Mouse (Mus musculus): ENCODE measurements at regions not wholly inside any gene's neighbourhood (a gene's known extent, or its start where the extent isn't known, plus 50 kb on each side); places are given as distances from the start of the nearest gene placed in this dataset.

GRCm38 (mm10) chr11:56442381-56442780 is 401.6 kb upstream of the Nmur2 start:
- no peaks in the 10 kb centered on the region for H3K36me3 ChIP-seq
- H3K4me3 ChIP-seq: no peak overlapping the region
- ATAC-seq (ENCODE audit: low FRiP score): no peak
- no peaks in the 10 kb centered on the region for H3K27me3 ChIP-seq
- H3K27ac ChIP-seq: no peak overlapping the region
- no peaks in the 10 kb centered on the region for H3K9me3 ChIP-seq (replicated peaks)
- WGBS: 79% methylated on average over 3 of the region's 3 CpGs
- no peak overlapping the region for H3K9ac ChIP-seq
- H3K4me1 ChIP-seq: no peaks in the 10 kb centered on the region
- no peak overlapping the region for H3K4me2 ChIP-seq (replicated peaks)

- Histone ChIP-seq H3K4me2 (replicated peaks) (no peak overlapping the region), H3K27me3 (no peaks in the 10 kb centered on the region), H3K9me3 (replicated peaks) (no peaks in the 10 kb centered on the region), H3K9ac (no peak overlapping the region), H3K4me1 (no peaks in the 10 kb centered on the region), H3K4me3 (no peak overlapping the region), H3K27ac (no peak overlapping the region), H3K36me3 (no peaks in the 10 kb centered on the region)
- WGBS: 38% methylated on average over 2 of the region's 2 CpGs
- ATAC-seq (ENCODE audit: low FRiP score): no peak
These were observed 400.3 kb upstream of the Nmur2 start for GRCm38 (mm10) chr11:56441071-56441470.

GRCm38 (mm10) chr11:56431089-56431488 is 390.3 kb upstream of the Nmur2 start:
- no peaks in the 10 kb centered on the region for H3K9me3 ChIP-seq (replicated peaks)
- H3K27me3 ChIP-seq: no peaks in the 10 kb centered on the region
- H3K36me3 ChIP-seq: no peaks in the 10 kb centered on the region
- H3K4me1 ChIP-seq: no peaks in the 10 kb centered on the region
- no peak overlapping the region for H3K9ac ChIP-seq
- H3K4me2 ChIP-seq (replicated peaks): no peak overlapping the region
- H3K4me3 ChIP-seq: no peak overlapping the region
- no peak for ATAC-seq (ENCODE audit: low FRiP score)
- 83% methylated on average over 3 of the region's 3 CpGs for WGBS
- H3K27ac ChIP-seq: no peak overlapping the region

- Histone ChIP-seq H3K36me3 (no peaks in the 10 kb centered on the region), H3K4me2 (replicated peaks) (no peak overlapping the region), H3K4me1 (no peaks in the 10 kb centered on the region), H3K9me3 (replicated peaks) (no peaks in the 10 kb centered on the region), H3K27me3 (no peaks in the 10 kb centered on the region), H3K27ac (no peak overlapping the region), H3K9ac (no peak overlapping the region), H3K4me3 (no peak overlapping the region)
- ATAC-seq (ENCODE audit: low FRiP score): no peak
- 69% methylated on average over 1 of the region's 1 CpGs for whole genome bisulfite sequencing
These were observed 344.0 kb upstream of the Nmur2 start for GRCm38 (mm10) chr11:56384761-56385160.

- H3K36me3 ChIP-seq: no peaks in the 10 kb centered on the region
- no peak for ATAC-seq (ENCODE audit: low FRiP score)
These were observed 336.7 kb upstream of the Nmur2 start for GRCm38 (mm10) chr11:56377535-56377934.

GRCm38 (mm10) chr11:56374329-56374728 is 333.5 kb upstream of the Nmur2 start:
- no peaks in the 10 kb centered on the region for H3K36me3 ChIP-seq
- no peak for ATAC-seq (ENCODE audit: low FRiP score)
- WGBS: 77% methylated on average over 6 of the region's 6 CpGs

More at GRCm38 (mm10) chr11:56377535-56377934, 336.7 kb upstream of the Nmur2 start:
- no peak overlapping the region for H3K27ac ChIP-seq
- WGBS: 72% methylated on average over 5 of the region's 5 CpGs
- H3K4me1 ChIP-seq: no peaks in the 10 kb centered on the region
- H3K9ac ChIP-seq: no peak overlapping the region
- no peaks in the 10 kb centered on the region for H3K27me3 ChIP-seq
- H3K4me2 ChIP-seq (replicated peaks): no peak overlapping the region
- no peak overlapping the region for H3K4me3 ChIP-seq
- H3K9me3 ChIP-seq (replicated peaks): no peaks in the 10 kb centered on the region

GRCm38 (mm10) chr11:56373624-56374023 is 332.8 kb upstream of the Nmur2 start:
- Histone ChIP-seq H3K4me1 (no peaks in the 10 kb centered on the region), H3K9ac (no peak overlapping the region), H3K4me3 (no peak overlapping the region), H3K27ac (no peak overlapping the region), H3K27me3 (no peaks in the 10 kb centered on the region), H3K4me2 (replicated peaks) (no peak overlapping the region), H3K9me3 (replicated peaks) (no peaks in the 10 kb centered on the region), H3K36me3 (no peaks in the 10 kb centered on the region)
- ATAC-seq (ENCODE audit: low FRiP score): no peak
- WGBS: 76% methylated on average over 4 of the region's 4 CpGs

More at GRCm38 (mm10) chr11:56374329-56374728, 333.5 kb upstream of the Nmur2 start:
- H3K27ac ChIP-seq: no peak overlapping the region
- no peak overlapping the region for H3K4me2 ChIP-seq (replicated peaks)
- H3K27me3 ChIP-seq: no peaks in the 10 kb centered on the region
- H3K4me1 ChIP-seq: no peaks in the 10 kb centered on the region
- H3K4me3 ChIP-seq: no peak overlapping the region
- H3K9ac ChIP-seq: no peak overlapping the region
- no peaks in the 10 kb centered on the region for H3K9me3 ChIP-seq (replicated peaks)

- Histone ChIP-seq H3K27me3 (no peaks in the 10 kb centered on the region), H3K4me2 (replicated peaks) (no peak overlapping the region), H3K4me3 (no peak overlapping the region), H3K9me3 (replicated peaks) (no peaks in the 10 kb centered on the region), H3K36me3 (no peaks in the 10 kb centered on the region), H3K27ac (no peak overlapping the region), H3K4me1 (no peaks in the 10 kb centered on the region), H3K9ac (no peak overlapping the region)
- 60% methylated on average over 2 of the region's 2 CpGs for WGBS
- ATAC-seq (ENCODE audit: low FRiP score): no peak
These were observed 316.9 kb upstream of the Nmur2 start for GRCm38 (mm10) chr11:56357690-56358089.

- ATAC-seq (ENCODE audit: low FRiP score): no peak
- H3K27ac ChIP-seq: no peak overlapping the region
These were observed 311.1 kb upstream of the Nmur2 start for GRCm38 (mm10) chr11:56351798-56352366.

GRCm38 (mm10) chr11:56351231-56351630 is 310.4 kb upstream of the Nmur2 start:
- Histone ChIP-seq H3K9ac (no peak overlapping the region), H3K27me3 (no peaks in the 10 kb centered on the region), H3K36me3 (no peaks in the 10 kb centered on the region), H3K9me3 (replicated peaks) (no peaks in the 10 kb centered on the region), H3K4me3 (no peak overlapping the region), H3K4me1 (no peaks in the 10 kb centered on the region), H3K27ac (no peak overlapping the region), H3K4me2 (replicated peaks) (no peak overlapping the region)
- no peak for ATAC-seq (ENCODE audit: low FRiP score)
- 93% methylated on average over 1 of the region's 1 CpGs for WGBS

More at GRCm38 (mm10) chr11:56351798-56352366, 311.1 kb upstream of the Nmur2 start:
- no peaks in the 10 kb centered on the region for H3K9me3 ChIP-seq (replicated peaks)
- H3K4me3 ChIP-seq: no peak overlapping the region
- 73% methylated on average over 7 of the region's 7 CpGs for WGBS
- H3K27me3 ChIP-seq: no peaks in the 10 kb centered on the region
- H3K36me3 ChIP-seq: no peaks in the 10 kb centered on the region
- no peak overlapping the region for H3K4me2 ChIP-seq (replicated peaks)
- H3K4me1 ChIP-seq: no peaks in the 10 kb centered on the region
- H3K9ac ChIP-seq: no peak overlapping the region

- Histone ChIP-seq H3K27me3 (no peaks in the 10 kb centered on the region), H3K4me1 (no peaks in the 10 kb centered on the region), H3K36me3 (no peaks in the 10 kb centered on the region), H3K4me2 (replicated peaks) (no peak overlapping the region), H3K9me3 (replicated peaks) (no peaks in the 10 kb centered on the region), H3K9ac (no peak overlapping the region), H3K4me3 (no peak overlapping the region), H3K27ac (no peak overlapping the region)
- WGBS: 97% methylated on average over 3 of the region's 3 CpGs
- no peak for ATAC-seq (ENCODE audit: low FRiP score)
These were observed 309.0 kb upstream of the Nmur2 start for GRCm38 (mm10) chr11:56349766-56350165.

- H3K4me2 ChIP-seq (replicated peaks): no peak overlapping the region
- no peaks in the 10 kb centered on the region for H3K27me3 ChIP-seq
- WGBS: 93% methylated on average over 5 of the region's 5 CpGs
- no peak overlapping the region for H3K27ac ChIP-seq
- no peaks in the 10 kb centered on the region for H3K36me3 ChIP-seq
- no peak overlapping the region for H3K4me3 ChIP-seq
- H3K9me3 ChIP-seq (replicated peaks): no peaks in the 10 kb centered on the region
- no peak overlapping the region for H3K9ac ChIP-seq
- no peak for ATAC-seq (ENCODE audit: low FRiP score)
- H3K4me1 ChIP-seq: no peaks in the 10 kb centered on the region
These were observed 307.6 kb upstream of the Nmur2 start for GRCm38 (mm10) chr11:56348408-56348807.

- no peak overlapping the region for H3K27ac ChIP-seq
- WGBS: 84% methylated on average over 5 of the region's 5 CpGs
- no peaks in the 10 kb centered on the region for H3K4me1 ChIP-seq
- no peak overlapping the region for H3K9ac ChIP-seq
- H3K36me3 ChIP-seq: no peaks in the 10 kb centered on the region
- H3K4me2 ChIP-seq (replicated peaks): no peak overlapping the region
- no peaks in the 10 kb centered on the region for H3K27me3 ChIP-seq
- H3K4me3 ChIP-seq: no peak overlapping the region
- no peaks in the 10 kb centered on the region for H3K9me3 ChIP-seq (replicated peaks)
- ATAC-seq (ENCODE audit: low FRiP score): no peak
These were observed 302.3 kb upstream of the Nmur2 start for GRCm38 (mm10) chr11:56343083-56343482.

Measured in hindbrain, embryonic 12.5 days (tissue).